Mouse (Mus musculus): ENCODE measurements at regions not wholly inside any gene's neighbourhood (a gene's known extent, or its start where the extent isn't known, plus 50 kb on each side); places are given as distances from the start of the nearest gene placed in this dataset.

GRCm38 (mm10) chr13:111185799-111186198 lies 69.0 kb upstream of the Actbl2 start:
- peak; percentile 56 for DNase-seq

- DNase-seq: no peak
These were observed 68.0 kb upstream of the Actbl2 start for GRCm38 (mm10) chr13:111186833-111187232.

- DNase-seq: no peak
These were observed 60.9 kb upstream of the Actbl2 start for GRCm38 (mm10) chr13:111193919-111194318.

- no peak for DNase-seq
These were observed 60.5 kb upstream of the Actbl2 start for GRCm38 (mm10) chr13:111194337-111194736.

- DNase-seq: no peak
These were observed 53.3 kb upstream of the Actbl2 start for GRCm38 (mm10) chr13:111201532-111201931.

- no peak for DNase-seq
These were observed 50.1 kb upstream of the Actbl2 start for GRCm38 (mm10) chr13:111204580-111205285.
